Mouse (Mus musculus) CH12F3 (cell line): ENCODE results near the gene Prss35.

Experiments
- in situ Hi-C: fragments of 300-500 bp; cut with MboI; formaldehyde crosslinking; loops from 2 replicates; pipeline ENCODE4 v1.14.3; 2020; ENCODE audit warnings: low sequenced_read_pairs

Prss35 gene

GRCm38 (mm10) chr9:86795236-86795635 is 51.8 kb downstream of the Prss35 start:
- in situ Hi-C loops, result no loop called here

GRCm38 (mm10) chr9:86797553-86797952 is 54.1 kb downstream of the Prss35 start:
- in situ Hi-C loops, result no loop called here

- in situ Hi-C loops, result no loop called here
Observed at GRCm38 (mm10) chr9:86798129-86798528, 54.7 kb downstream of the Prss35 start.

- in situ Hi-C loops, result no loop called here
Observed at GRCm38 (mm10) chr9:86798686-86799085, 55.2 kb downstream of the Prss35 start.

GRCm38 (mm10) chr9:86799099-86799498 is 55.6 kb downstream of the Prss35 start:
- in situ Hi-C loops, result no loop called here

- in situ Hi-C loops, result no loop called here
Observed at GRCm38 (mm10) chr9:86800600-86801163, 57.2 kb downstream of the Prss35 start.
